Mouse (Mus musculus) T-helper 17 cell (primary cell): ENCODE results near the gene Atxn10.
"Not testable (repeated sequence)": the region's sequence is repeated elsewhere in the genome, so short reads cannot be mapped to it uniquely, and the experiment has no call there.

Experiments used
- in situ Hi-C, 2 experiments: fragments of 300-600 bp; cut with MboI, MseI; formaldehyde crosslinking; loops; 1 replicate in 1 of 2; 2 replicates in 1 of 2; pipeline ENCODE4 v1.15.1; 2025; ENCODE audit warnings: high pct_unique_total_duplicates in 2 of 2

Gene Atxn10

GRCm38 (mm10) chr15:85335671-85336300, at the start of gene Atxn10:
Atxn10 (plus strand) TSS chr15:85336245.
- in situ Hi-C loops: loop anchor here in 1 of 2 experiments (5.0 kb wide), 1 partner anchor 1768 kb away; no protein-coding TSS in a partner anchor

- in situ Hi-C loops: no loop called here
These were observed 41.4 kb upstream of the Atxn10 start for GRCm38 (mm10) chr15:85294632-85295031.

GRCm38 (mm10) chr15:85295544-85295943, 40.5 kb upstream of the Atxn10 start:
- in situ Hi-C loops: no loop called here

GRCm38 (mm10) chr15:85295977-85296376, 40.1 kb upstream of the Atxn10 start:
- in situ Hi-C loops: no loop called here

GRCm38 (mm10) chr15:85296538-85296937, 39.5 kb upstream of the Atxn10 start:
- in situ Hi-C loops: no loop called here

GRCm38 (mm10) chr15:85298167-85298781, 37.8 kb upstream of the Atxn10 start:
- in situ Hi-C loops: no loop called here

GRCm38 (mm10) chr15:85298946-85299345, 37.1 kb upstream of the Atxn10 start:
- in situ Hi-C loops: no loop called here

- in situ Hi-C loops: no loop called here
These were observed 32.8 kb upstream of the Atxn10 start for GRCm38 (mm10) chr15:85303241-85303640.

GRCm38 (mm10) chr15:85303976-85304375, 32.1 kb upstream of the Atxn10 start:
- in situ Hi-C loops: no loop called here

GRCm38 (mm10) chr15:85307061-85307660, 28.9 kb upstream of the Atxn10 start:
- in situ Hi-C loops: loop anchor here in 1 of 2 experiments (5.0 kb wide), 1 partner anchor 270 kb away; no protein-coding TSS in a partner anchor

- in situ Hi-C loops: no loop called here
These were observed 24.9 kb upstream of the Atxn10 start for GRCm38 (mm10) chr15:85311058-85311657.

GRCm38 (mm10) chr15:85315378-85316025, 20.5 kb upstream of the Atxn10 start:
- in situ Hi-C loops: no loop called here

GRCm38 (mm10) chr15:85316342-85317140, 19.5 kb upstream of the Atxn10 start:
- in situ Hi-C loops: no loop called here

- in situ Hi-C loops: loop anchor here in 1 of 2 experiments (5.0 kb wide), 1 partner anchor 162 kb away; no protein-coding TSS in a partner anchor
These were observed 15.9 kb upstream of the Atxn10 start for GRCm38 (mm10) chr15:85319924-85320668.

- in situ Hi-C loops: loop anchor here in 1 of 2 experiments (5.0 kb wide), 1 partner anchor 159 kb away; no protein-coding TSS in a partner anchor
These were observed 12.8 kb upstream of the Atxn10 start for GRCm38 (mm10) chr15:85323214-85323613.

- in situ Hi-C loops: loop anchor here in 1 of 2 experiments (5.0 kb wide), 1 partner anchor 158 kb away; no protein-coding TSS in a partner anchor
These were observed 11.6 kb upstream of the Atxn10 start for GRCm38 (mm10) chr15:85324426-85324825.

- in situ Hi-C loops: no loop called here
These were observed 8.2 kb upstream of the Atxn10 start for GRCm38 (mm10) chr15:85327808-85328207.

GRCm38 (mm10) chr15:85328455-85328854, 7.6 kb upstream of the Atxn10 start:
- in situ Hi-C loops: not testable (repeated sequence)

GRCm38 (mm10) chr15:85329096-85329495, 6.9 kb upstream of the Atxn10 start:
- in situ Hi-C loops: no loop called here

GRCm38 (mm10) chr15:85330024-85330423, 6.0 kb upstream of the Atxn10 start:
- in situ Hi-C loops: no loop called here
